In the genomic region with DNA sequence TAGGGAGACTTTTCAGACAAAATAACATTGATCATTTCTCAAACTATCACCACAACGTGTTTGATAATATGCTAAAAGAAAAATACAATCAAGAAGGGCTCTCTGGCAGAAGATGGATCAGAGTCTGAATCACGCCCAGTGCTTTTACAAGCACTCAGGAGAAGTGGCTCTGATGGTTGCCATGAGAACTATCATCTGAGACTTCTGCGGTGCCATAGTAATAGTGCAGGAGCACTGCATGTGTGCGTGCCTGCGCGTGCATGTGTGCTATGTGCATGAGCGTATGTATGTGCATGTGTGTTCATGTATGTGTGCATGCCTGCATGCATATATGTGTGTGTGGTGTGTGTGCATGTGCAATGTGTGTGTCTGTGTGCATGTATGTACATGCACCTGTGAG, we compare ENCODE assay signal across 18 mouse cellular contexts. TPM values are rescaled to one million over a fixed set of nuclear protein-coding genes. Genes with fewer than 3 reads are reported as not detected.
DNase-seq lines count a peak whose midpoint lies in the region; ATAC-seq and TF ChIP-seq lines count a peak whose summit lies in the region.
"Had no signal": no experiment of that assay in that cellular context is flagged by ENCODE, and none has a peak within 500 bp of the region (broad histone marks: within the 10 kb centered on the region; RNA-seq: fewer than 3 reads in every experiment).

No protein-coding gene starts in this region.

- no peaks in the 10 kb centered on the region for H3K36me3 ChIP-seq in forebrain, embryonic 16.5 days (ENCODE audit: control insufficient read depth, insufficient read depth)
- no peaks in the 10 kb centered on the region for H3K36me3 ChIP-seq in forebrain, embryonic 12.5 days (replicated peaks)
- H3K36me3 ChIP-seq in heart, postnatal 0 days (replicated peaks; ENCODE audit: control insufficient read depth, insufficient read depth, low read length): no peaks in the 10 kb centered on the region
- no peaks in the 10 kb centered on the region for H3K36me3 ChIP-seq in lung, embryonic 16.5 days (ENCODE audit: control insufficient read depth, insufficient read depth, low read length)
- no peaks in the 10 kb centered on the region for H3K36me3 ChIP-seq in G1E (replicated peaks)
- H3K36me3 ChIP-seq: lung, embryonic 15.5 days; neural tube, embryonic 12.5 days had no signal

- TF ChIP-seq CTCF in heart, postnatal 0 days (IDR thresholded peaks at IDR 0.05; ENCODE audit: low read depth): no peak
- 0 out of 2 replicates have a peak, but pooled peaks have one; percentile 21 for TF ChIP-seq CTCF in G1E (IDR thresholded peaks at IDR 0.05; ENCODE audit: low read depth, low read length)

- H3K4me2 ChIP-seq in forebrain, embryonic 16.5 days (ENCODE audit: low read length): no peak overlapping the region
- no peak overlapping the region for H3K4me2 ChIP-seq in forebrain, embryonic 12.5 days
- peak overlapping the region; percentile 49; the same call in 1 of the 2 replicates for H3K4me2 ChIP-seq in heart, postnatal 0 days (ENCODE audit: low read depth, low read length)
- peak overlapping the region; percentile 48; the same call in 1 of the 2 replicates for H3K4me2 ChIP-seq in lung, embryonic 16.5 days (ENCODE audit: low read depth, low read length)

- no peak overlapping the region for H3K27ac ChIP-seq in forebrain, embryonic 16.5 days (ENCODE audit: low read length)
- H3K27ac ChIP-seq in forebrain, embryonic 12.5 days: no peak overlapping the region
- H3K27ac ChIP-seq in heart, postnatal 0 days (ENCODE audit: low read depth): no peak overlapping the region
- no peak overlapping the region for H3K27ac ChIP-seq in lung, embryonic 16.5 days (ENCODE audit: low read length)
- H3K27ac ChIP-seq: hindbrain, embryonic 14.5 days; lung, embryonic 15.5 days; neural tube, embryonic 12.5 days had no signal

- H3K9me3 ChIP-seq in forebrain, embryonic 16.5 days (ENCODE audit: control insufficient read depth, low read length): no peaks in the 10 kb centered on the region
- H3K9me3 ChIP-seq in forebrain, embryonic 12.5 days: no peaks in the 10 kb centered on the region
- H3K9me3 ChIP-seq in heart, postnatal 0 days (replicated peaks; ENCODE audit: control insufficient read depth, low read length): no peaks in the 10 kb centered on the region
- H3K9me3 ChIP-seq in lung, embryonic 16.5 days (ENCODE audit: control insufficient read depth, low read length): no peaks in the 10 kb centered on the region
- H3K9me3 ChIP-seq in G1E (replicated peaks): no peaks in the 10 kb centered on the region
- H3K9me3 ChIP-seq: lung, embryonic 15.5 days; neural tube, embryonic 12.5 days had no signal

- peak; percentile 79 for ATAC-seq in forebrain, embryonic 16.5 days
- no peak for ATAC-seq in forebrain, embryonic 12.5 days (ENCODE audit: low FRiP score)
- ATAC-seq in heart, postnatal 0 days (ENCODE audit: insufficient read depth, low read depth): no peak
- no peak for ATAC-seq in lung, embryonic 16.5 days (ENCODE audit: low read depth)
- no peak for ATAC-seq in G1E (ENCODE audit: extremely low read depth, insufficient number of reproducible peaks, low FRiP score, poor library complexity, severe bottlenecking)

- WGBS in forebrain, embryonic 16.5 days: 85% methylated on average over 7 of the region's 7 CpGs
- WGBS in forebrain, embryonic 12.5 days: 90% methylated on average over 7 of the region's 7 CpGs
- 44% methylated on average over 7 of the region's 7 CpGs for WGBS in heart, postnatal 0 days
- WGBS in lung, embryonic 16.5 days: 45% methylated on average over 7 of the region's 7 CpGs

- no peak for DNase-seq in heart, postnatal 0 days (ENCODE audit: low spot score)
- DNase-seq in heart, adult 9 months (ENCODE audit: low spot score in 2 of 2): no peak
- DNase-seq in lung, adult 18-20 months: no peak
- DNase-seq in G1E (ENCODE audit: low spot score): no peak
- no peak for DNase-seq in kidney, adult 18-20 months
- DNase-seq: cerebellum, adult 11 months; cerebellum, postnatal 25 days; kidney, adult 8-10 months; kidney, postnatal 4 days; liver; thymus, adult 2 months had no signal

- no peak overlapping the region for H3K9ac ChIP-seq in forebrain, embryonic 16.5 days (replicated peaks; ENCODE audit: low read depth, low read length)
- H3K9ac ChIP-seq in forebrain, embryonic 12.5 days: no peak overlapping the region
- H3K9ac ChIP-seq in heart, postnatal 0 days (replicated peaks; ENCODE audit: low read depth, low read length): no peak overlapping the region
- H3K9ac ChIP-seq in lung, embryonic 16.5 days (ENCODE audit: low read length): no peak overlapping the region
- H3K9ac ChIP-seq: hindbrain, embryonic 14.5 days; lung, embryonic 15.5 days; neural tube, embryonic 12.5 days had no signal

- peaks cover 11% of the 10 kb centered on the region for H3K4me1 ChIP-seq in forebrain, embryonic 16.5 days (replicated peaks; ENCODE audit: control insufficient read depth, insufficient read depth, low read length)
- H3K4me1 ChIP-seq in forebrain, embryonic 12.5 days: peaks cover 21% of the 10 kb centered on the region
- 0 out of 2 replicates have a peak, but pooled peaks cover 11% of the 10 kb centered on the region for H3K4me1 ChIP-seq in heart, postnatal 0 days (ENCODE audit: control insufficient read depth, insufficient read depth)
- H3K4me1 ChIP-seq in lung, embryonic 16.5 days (replicated peaks; ENCODE audit: control insufficient read depth, insufficient read depth, low read length): peaks cover 6% of the 10 kb centered on the region
- H3K4me1 ChIP-seq in G1E (ENCODE audit: insufficient read depth, low read depth, low read length): no peaks in the 10 kb centered on the region
- H3K4me1 ChIP-seq: neural tube, embryonic 12.5 days had no signal

- no peaks in the 10 kb centered on the region for H3K27me3 ChIP-seq in forebrain, embryonic 16.5 days (replicated peaks; ENCODE audit: control insufficient read depth, insufficient read depth, low read length)
- H3K27me3 ChIP-seq in forebrain, embryonic 12.5 days: 0 out of 2 replicates have a peak, but pooled peaks cover 4% of the 10 kb centered on the region
- 0 out of 2 replicates have a peak, but pooled peaks cover 7% of the 10 kb centered on the region for H3K27me3 ChIP-seq in heart, postnatal 0 days (ENCODE audit: control insufficient read depth, insufficient read depth, low read length)
- no peaks in the 10 kb centered on the region for H3K27me3 ChIP-seq in lung, embryonic 16.5 days (ENCODE audit: control insufficient read depth, insufficient read depth, low read depth, low read length)
- H3K27me3 ChIP-seq in G1E (ENCODE audit: insufficient read depth, low read length): peaks cover 9% of the 10 kb centered on the region; the same call in 1 of the 2 replicates
- H3K27me3 ChIP-seq: lung, embryonic 15.5 days; neural tube, embryonic 12.5 days had no signal

- no peak overlapping the region for H3K4me3 ChIP-seq in forebrain, embryonic 16.5 days (replicated peaks; ENCODE audit: low read length)
- no peak overlapping the region for H3K4me3 ChIP-seq in forebrain, embryonic 12.5 days (replicated peaks)
- no peak overlapping the region for H3K4me3 ChIP-seq in heart, postnatal 0 days (ENCODE audit: low read depth, low read length)
- H3K4me3 ChIP-seq in lung, embryonic 16.5 days (ENCODE audit: low read length): no peak overlapping the region
- no peak overlapping the region; the same call in 1 of the 2 replicates for H3K4me3 ChIP-seq in G1E (ENCODE audit: low read depth, low read length)
- H3K4me3 ChIP-seq: erythroblast, embryonic 14.5 days; neural tube, embryonic 12.5 days had no signal

- TF ChIP-seq EP300 in heart, postnatal 0 days (IDR thresholded peaks at IDR 0.05; ENCODE audit: low read depth): no peak

RNA-seq across cellular contexts. Expression of gene Pdcl3, which starts 43.8 kb away (rescaled TPM):
- 175 and 182 TPM in 2 replicates for polyA plus RNA-seq in forebrain, embryonic 16.5 days (2015; fragmentation: Nextera tagmentation; extraction: Ambion mirVana)
- polyA plus RNA-seq in forebrain, embryonic 12.5 days (2016; fragmentation: Nextera tagmentation; extraction: Ambion mirVana): 174 and 179 TPM in 2 replicates
- 45.9 and 47.1 TPM in 2 replicates for total RNA-seq in heart, postnatal 0 days (2014; rRNA removed; ENCODE audit: low replicate concordance)
- 155 and 186 TPM in 2 replicates for polyA plus RNA-seq in heart, postnatal 0 days (2015; fragmentation: Nextera tagmentation; extraction: Ambion mirVana)
- polyA plus RNA-seq in lung, embryonic 16.5 days (2015; fragmentation: Nextera tagmentation; extraction: Ambion mirVana): 167 and 181 TPM in 2 replicates
- 65.5 and 96.3 TPM in 2 replicates for total RNA-seq in G1E (2014; fragmentation: Nextera tagmentation)
- 63.4 and 67.0 TPM in 2 replicates for total RNA-seq in G1E (2017)
- 49.8 and 51.6 TPM in 2 replicates for polyA plus RNA-seq in G1E (2012)

Comparison
In these comparisons a context has a peak if more than half of its experiments do, and no peak if none do; other contexts are left out.
1. H3K4me2 ChIP-seq: peak in heart, postnatal 0 days (single experiment) and lung, embryonic 16.5 days (single experiment); none in forebrain, embryonic 16.5 days (single experiment) and forebrain, embryonic 12.5 days (single experiment).